Mouse (Mus musculus) heart, postnatal 0 days (tissue): ENCODE measurements around the gene Mindy1. TPM values are rescaled to one million over a fixed set of nuclear protein-coding genes. Genes with fewer than 3 reads are reported as not detected.
"Not testable (repeated sequence)": the region's sequence is repeated elsewhere in the genome, so short reads cannot be mapped to it uniquely, and the experiment has no call there.

Source experiments
- ATAC-seq: fragments of 200-750 bp; cut with Nextera tagmentation; 2 replicates; pipeline ENCODE4 v1.8.0; 2017; ENCODE audit warnings: low read depth, moderate number of reproducible peaks, moderate library complexity; ENCODE audit not compliant: insufficient read depth
- DNase-seq: peaks from one replicate; pipeline ENCODE4 v3.0.0-alpha.2; 2016; ENCODE audit warnings: low spot score
- H3K27ac ChIP-seq: fragments of 300-500 bp; sonication (generic); 2 replicates; pipeline ENCODE4 v1.5.1; 2014; ENCODE audit warnings: low read depth, mild to moderate bottlenecking
- H3K27me3 ChIP-seq: fragments of 300-500 bp; sonication (generic); 2 replicates; pipeline ENCODE4 v1.6.1; 2014; ENCODE audit warnings: low read length, mixed read lengths; ENCODE audit not compliant: control insufficient read depth, insufficient read depth
- H3K36me3 ChIP-seq: fragments of 300-500 bp; sonication (generic); replicated peaks from 2 replicates; pipeline ENCODE4 v1.6.1; 2014; ENCODE audit warnings: low read length, mixed read lengths; ENCODE audit not compliant: control insufficient read depth, insufficient read depth
- H3K4me1 ChIP-seq: fragments of 300-500 bp; sonication (generic); 2 replicates; pipeline ENCODE4 v1.6.1; 2014; ENCODE audit warnings: antibody characterized with exemption; ENCODE audit not compliant: control insufficient read depth, insufficient read depth
- H3K4me2 ChIP-seq: fragments of 300-500 bp; sonication (generic); 2 replicates; pipeline ENCODE4 v1.6.1; 2014; ENCODE audit warnings: low read depth, mild to moderate bottlenecking, low read length, moderate library complexity
- H3K4me3 ChIP-seq: fragments of 300-500 bp; sonication (generic); 2 replicates; pipeline ENCODE4 v1.5.1; 2014; ENCODE audit warnings: low read depth, low read length
- H3K9ac ChIP-seq: fragments of 300-500 bp; sonication (generic); replicated peaks from 2 replicates; pipeline ENCODE4 v1.6.1; 2014; ENCODE audit warnings: low read depth, low read length, mixed read lengths
- H3K9me3 ChIP-seq: fragments of 300-500 bp; sonication (generic); replicated peaks from 2 replicates; pipeline ENCODE4 v1.6.1; 2016; ENCODE audit warnings: low read length; ENCODE audit not compliant: control insufficient read depth
- CTCF ChIP-seq: IDR thresholded peaks from 2 replicates; pipeline ENCODE4 v1.5.1; 2016; ENCODE audit warnings: antibody characterized with exemption, control low read depth, low read depth
- EP300 ChIP-seq: IDR thresholded peaks from 2 replicates; pipeline ENCODE4 v1.6.1; 2016; ENCODE audit warnings: antibody characterized with exemption, low read depth
- WGBS: fragments of 180-500 bp; shearing (Covaris S2); extraction: QIAGEN DNeasy Blood & Tissue Kit; methylation state at CpG from one replicate; pipeline ENCODE4 v1.1.7; 2014; 5-methylcytosine and 5-hydroxymethylcytosine counted together
- polyA plus RNA-seq: library from polyadenylated mRNA; unstranded; fragments of >200 nt; fragmentation: Nextera tagmentation; extraction: Ambion mirVana; gene quantifications from 2 replicates; pipeline ENCODE4 v1.2.1, GENCODE M21; 2015
- total RNA-seq: library from RNA; depleted of rRNA; stranded (reverse); fragments of >200 nt; gene quantifications from 2 replicates; pipeline ENCODE4 v1.2.3, GENCODE M21; 2014; ENCODE audit warnings: low replicate concordance; rRNA removed

Mindy1 gene
- total and polyA plus RNA-seq, 2 experiments from 2014 or later = 27.8 to 64.4 TPM

DNA sequence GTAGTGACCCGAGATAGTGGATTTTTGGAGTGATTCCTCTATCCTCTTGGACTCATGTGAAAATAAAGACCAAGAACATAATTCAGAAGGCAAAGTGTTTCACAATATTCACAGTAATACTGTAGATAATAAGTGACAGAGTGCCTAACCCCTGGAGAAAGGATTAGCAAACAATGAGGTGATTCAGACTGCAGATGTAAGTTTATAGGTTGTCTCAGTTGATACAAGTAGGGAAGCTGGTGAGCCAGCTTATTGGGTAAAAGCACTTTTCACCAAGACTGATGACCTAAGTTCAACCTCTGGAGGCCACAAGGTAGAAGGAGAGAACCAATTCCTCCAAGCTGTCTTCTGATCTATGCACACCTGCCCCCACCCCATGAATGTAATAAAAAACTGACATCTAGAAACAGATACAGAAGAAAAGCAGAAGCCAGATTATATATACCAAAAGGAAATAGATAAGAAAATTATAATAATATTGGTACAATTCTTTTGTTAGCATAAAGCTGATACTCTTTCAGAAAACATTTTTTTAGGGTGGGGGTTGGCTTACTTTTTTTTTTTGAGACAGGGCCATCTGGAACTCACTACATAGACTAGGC, 47.8 kb downstream of the Mindy1 start:
- TF ChIP-seq CTCF = no peak
- TF ChIP-seq EP300 = no peak
- H3K27ac ChIP-seq = no peak overlapping the region
- no peak overlapping the region for H3K4me2 ChIP-seq
- H3K9me3 ChIP-seq = no peaks in the 10 kb centered on the region
- H3K4me3 ChIP-seq = no peak overlapping the region
- peaks cover 76% of the 10 kb centered on the region for H3K36me3 ChIP-seq
- H3K4me1 ChIP-seq = no peaks in the 10 kb centered on the region
- no peak overlapping the region for H3K9ac ChIP-seq
- no peak for ATAC-seq
- 91% methylated on average over 1 of the region's 1 CpGs for WGBS
- H3K27me3 ChIP-seq = no peaks in the 10 kb centered on the region
- DNase-seq = no peak

GRCm38 (mm10) chr3:95331528-95331927, 50.4 kb downstream of the Mindy1 start:
- no peaks in the 10 kb centered on the region for H3K9me3 ChIP-seq
- TF ChIP-seq EP300 (no peak), CTCF (no peak)
- H3K9ac ChIP-seq = no peak overlapping the region
- H3K4me3 ChIP-seq = no peak overlapping the region
- 100% methylated on average over 1 of the region's 1 CpGs for WGBS
- ATAC-seq (no peak), DNase-seq (no peak)
- H3K4me2 ChIP-seq = no peak overlapping the region
- no peaks in the 10 kb centered on the region for H3K4me1 ChIP-seq
- H3K27ac ChIP-seq = no peak overlapping the region
- peaks cover 69% of the 10 kb centered on the region for H3K36me3 ChIP-seq
- no peaks in the 10 kb centered on the region for H3K27me3 ChIP-seq

DNA sequence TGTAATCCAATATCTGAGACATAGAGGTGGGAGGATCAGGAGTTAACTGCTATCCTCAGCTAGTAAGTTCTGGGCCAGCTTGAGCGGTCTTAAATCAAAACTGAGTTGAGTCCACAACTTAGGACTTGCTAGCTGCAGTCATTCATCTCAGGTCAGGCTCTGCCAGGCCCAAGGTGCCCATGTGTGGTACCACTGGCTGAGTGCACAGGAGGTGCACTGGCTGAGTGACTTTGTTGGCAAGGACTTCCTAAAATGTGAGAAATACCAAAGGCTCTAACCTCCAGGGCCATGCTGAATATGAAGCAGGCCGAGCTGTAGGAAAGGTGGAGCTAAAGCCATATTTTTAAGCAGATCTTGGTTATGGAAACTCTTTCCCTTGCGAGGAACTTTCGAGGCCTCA, 56.2 kb downstream of the Mindy1 start:
- Histone ChIP-seq H3K36me3 (peaks cover 89% of the 10 kb centered on the region), H3K27me3 (no peaks in the 10 kb centered on the region), H3K9me3 (no peaks in the 10 kb centered on the region), H3K9ac (no peak overlapping the region), H3K27ac (no peak overlapping the region), H3K4me3 (no peak overlapping the region), H3K4me2 (no peak overlapping the region), H3K4me1 (no peaks in the 10 kb centered on the region)
- ATAC-seq (no peak), DNase-seq (no peak)
- no peak for TF ChIP-seq CTCF
- TF ChIP-seq EP300 = no peak
- WGBS = 91% methylated on average over 4 of the region's 4 CpGs

DNA sequence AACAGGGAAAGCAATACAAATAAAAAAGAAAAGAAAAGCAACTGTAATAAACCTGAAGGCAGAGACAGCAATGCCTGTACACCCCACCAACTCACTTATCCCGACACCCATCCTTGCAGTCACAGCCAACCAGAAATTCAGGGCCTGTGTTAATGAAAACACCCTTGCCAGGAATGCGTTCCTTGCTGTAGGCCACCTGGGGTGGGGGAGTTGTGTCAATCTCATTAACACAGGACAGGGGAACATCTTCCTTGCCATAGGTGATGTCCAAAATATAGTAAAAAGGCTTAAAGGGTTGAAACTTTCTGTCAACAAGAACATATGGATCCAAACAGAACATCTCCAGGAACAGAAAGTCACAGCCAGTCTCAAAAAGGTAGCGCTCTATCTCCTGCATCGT, 57.1 kb downstream of the Mindy1 start:
- DNase-seq (no peak), ATAC-seq (no peak)
- Histone ChIP-seq H3K4me2 (no peak overlapping the region), H3K36me3 (peaks cover 89% of the 10 kb centered on the region), H3K27ac (no peak overlapping the region), H3K9ac (no peak overlapping the region), H3K9me3 (no peaks in the 10 kb centered on the region), H3K4me1 (no peaks in the 10 kb centered on the region), H3K4me3 (no peak overlapping the region), H3K27me3 (no peaks in the 10 kb centered on the region)
- TF ChIP-seq CTCF = no peak
- no peak for TF ChIP-seq EP300
- 85% methylated on average over 4 of the region's 4 CpGs for WGBS

- not testable (repeated sequence) for H3K4me3 ChIP-seq, ATAC-seq, DNase-seq, H3K4me1 ChIP-seq, H3K9me3 ChIP-seq, H3K9ac ChIP-seq, H3K27me3 ChIP-seq, H3K27ac ChIP-seq, H3K4me2 ChIP-seq
- 94% methylated on average over 9 of the region's 9 CpGs for WGBS
- peaks cover 85% of the 10 kb centered on the region for H3K36me3 ChIP-seq
These were observed 62.3 kb downstream of the Mindy1 start for GRCm38 (mm10) chr3:95343356-95344000.

Other genes starting within 250 kb of the Mindy1 start
- gene Psmd4, start 238.7 kb upstream of the Mindy1 start, total RNA-seq = 190 and 210 TPM in 2 replicates
- gene Psmd4, start 238.7 kb upstream of the Mindy1 start, polyA plus RNA-seq = 205 and 208 TPM in 2 replicates
- gene Pip5k1a, start 174.4 kb upstream of the Mindy1 start, total RNA-seq = 36.6 and 50.5 TPM in 2 replicates
- gene Pip5k1a, start 174.4 kb upstream of the Mindy1 start, polyA plus RNA-seq = 13.8 and 14.5 TPM in 2 replicates
- gene Vps72, start 170.3 kb upstream of the Mindy1 start, total RNA-seq = 54.9 and 69.3 TPM in 2 replicates
- gene Vps72, start 170.3 kb upstream of the Mindy1 start, polyA plus RNA-seq = 60.8 and 66.9 TPM in 2 replicates
- 1.2 and 14.3 TPM in 2 replicates for gene Tmod4, start 156.9 kb upstream of the Mindy1 start, total RNA-seq
- 2.7 and 2.9 TPM in 2 replicates for gene Tmod4, start 156.9 kb upstream of the Mindy1 start, polyA plus RNA-seq
- 16.7 and 38.2 TPM in 2 replicates for gene Scnm1, start 147.3 kb upstream of the Mindy1 start, total RNA-seq
- 57.6 and 57.7 TPM in 2 replicates for gene Scnm1, start 147.3 kb upstream of the Mindy1 start, polyA plus RNA-seq
- gene Lysmd1, start 147.3 kb upstream of the Mindy1 start, total RNA-seq = 6.1 and 7.1 TPM in 2 replicates
- 8.7 and 10.4 TPM in 2 replicates for gene Lysmd1, start 147.3 kb upstream of the Mindy1 start, polyA plus RNA-seq
- gene Tnfaip8l2, start 139.0 kb upstream of the Mindy1 start, total RNA-seq = 0.27 and 5.4 TPM in 2 replicates
- 2.7 and 2.8 TPM in 2 replicates for gene Tnfaip8l2, start 139.0 kb upstream of the Mindy1 start, polyA plus RNA-seq
- 6.8 and 14.8 TPM in 2 replicates for gene Sema6c, start 120.9 kb upstream of the Mindy1 start, total RNA-seq
- 1.2 and 1.8 TPM in 2 replicates for gene Sema6c, start 120.9 kb upstream of the Mindy1 start, polyA plus RNA-seq
- 6.6 and 7.2 TPM in 2 replicates for gene Gabpb2, start 63.4 kb upstream of the Mindy1 start, total RNA-seq
- gene Gabpb2, start 63.4 kb upstream of the Mindy1 start, polyA plus RNA-seq = 3.1 TPM in 2 replicates
- 75.5 and 78.2 TPM in 2 replicates for gene Cdc42se1, start 52.6 kb upstream of the Mindy1 start, total RNA-seq
- 33.6 TPM in 2 replicates for gene Cdc42se1, start 52.6 kb upstream of the Mindy1 start, polyA plus RNA-seq
- gene Mllt11, start 49.2 kb upstream of the Mindy1 start, total RNA-seq = 4.3 and 6.1 TPM in 2 replicates
- gene Mllt11, start 49.2 kb upstream of the Mindy1 start, polyA plus RNA-seq = 8.9 and 9.0 TPM in 2 replicates
- 1.1 TPM in 1 of 2 replicates, not detected in the other for gene Gm128, start 39.7 kb upstream of the Mindy1 start, total RNA-seq
- gene Gm128, start 39.7 kb upstream of the Mindy1 start, polyA plus RNA-seq = 0.07 TPM in 1 of 2 replicates, not detected in the other
- 3.9 TPM in 1 of 2 replicates, not detected in the other for gene Bnipl, start 30.2 kb upstream of the Mindy1 start, total RNA-seq
- not detected in 2 replicates for gene Bnipl, start 30.2 kb upstream of the Mindy1 start, polyA plus RNA-seq
- 28.6 and 35.6 TPM in 2 replicates for gene Prune1, start 731 bp downstream of the Mindy1 start, total RNA-seq
- gene Prune1, start 731 bp downstream of the Mindy1 start, polyA plus RNA-seq = 22.5 and 23.0 TPM in 2 replicates
- 0.11 and 0.15 TPM in 2 replicates for gene Anxa9, start 25.8 kb downstream of the Mindy1 start, total RNA-seq
- gene Anxa9, start 25.8 kb downstream of the Mindy1 start, polyA plus RNA-seq = 0.49 and 0.67 TPM in 2 replicates
- 108 and 126 TPM in 2 replicates for gene Cers2, start 33.4 kb downstream of the Mindy1 start, total RNA-seq
- 88.4 and 89.4 TPM in 2 replicates for gene Cers2, start 33.4 kb downstream of the Mindy1 start, polyA plus RNA-seq
- 9.5 and 11.3 TPM in 2 replicates for gene Setdb1, start 75.9 kb downstream of the Mindy1 start, total RNA-seq
- 7.9 and 8.0 TPM in 2 replicates for gene Setdb1, start 75.9 kb downstream of the Mindy1 start, polyA plus RNA-seq
- not detected in 2 replicates for gene 4930558C23Rik, start 121.5 kb downstream of the Mindy1 start, total RNA-seq
- gene 4930558C23Rik, start 121.5 kb downstream of the Mindy1 start, polyA plus RNA-seq = not detected in 2 replicates
- gene Arnt, start 153.0 kb downstream of the Mindy1 start, total RNA-seq = 20.6 and 22.4 TPM in 2 replicates
- 20.1 and 23.0 TPM in 2 replicates for gene Arnt, start 153.0 kb downstream of the Mindy1 start, polyA plus RNA-seq
- gene Ctsk, start 217.9 kb downstream of the Mindy1 start, total RNA-seq = 5.4 and 11.6 TPM in 2 replicates
- gene Ctsk, start 217.9 kb downstream of the Mindy1 start, polyA plus RNA-seq = 18.9 and 19.7 TPM in 2 replicates
- 6.4 and 9.9 TPM in 2 replicates for gene Ctss, start 245.4 kb downstream of the Mindy1 start, total RNA-seq
- gene Ctss, start 245.4 kb downstream of the Mindy1 start, polyA plus RNA-seq = 17.0 and 17.5 TPM in 2 replicates